Mouse (Mus musculus) left cerebral cortex, adult 2 months (tissue): ENCODE measurements around the gene Metrn. TPM values are rescaled to one million over a fixed set of nuclear protein-coding genes. Genes with fewer than 3 reads are reported as not detected.

Experiments used
- DNase-seq, 2 experiments: peaks; one replicate each; pipeline ENCODE4 v3.0.0; 2021 to 2022; ENCODE audit warnings: low spot score in 2 of 2, mixed read lengths in 1 of 2; ENCODE audit errors: extremely low spot score in 1 of 2
- H3K27ac ChIP-seq: fragments of 200-600 bp; 2 replicates; pipeline ENCODE4 v1.8.1; 2022
- H3K4me3 ChIP-seq: fragments of 200-600 bp; 2 replicates; pipeline ENCODE4 v1.8.1; 2022
- CTCF ChIP-seq: fragments of 200-600 bp; IDR thresholded peaks from 2 replicates; pipeline ENCODE4 v1.8.1; 2022; ENCODE audit warnings: antibody characterized with exemption, mild to moderate bottlenecking, moderate library complexity
- intact Hi-C: fragments of 180-260 bp; cut with DNase I; formaldehyde crosslinking; loops from one replicate; pipeline ENCODE4 v1.15.1; 2025
- long read RNA-seq, 2 experiments: library from polyadenylated mRNA; stranded (forward); transcript quantifications; one replicate each; pipeline ENCODE4 v2.0.0; 2021; ENCODE audit warnings: borderline mapping rate in 2 of 2
- total RNA-seq, 2 experiments: library from RNA; stranded (reverse); gene quantifications; 2 replicates each; pipeline ENCODE4 v1.2.3; 2021

Metrn gene
- 10 to 100 TPM; 72.3 to 88.2 TPM for total RNA-seq
- long read RNA-seq, experiment 1, partial matches to known transcripts, result 0 of 5 reads
- long read RNA-seq, experiment 1, other reads (novel, unspliced or antisense), result 2 of 5 reads
- long read RNA-seq, experiment 2, partial matches to known transcripts, result 0 of 3 reads
- long read RNA-seq, experiment 2, other reads (novel, unspliced or antisense), result 2 of 3 reads

- intact Hi-C loops, result loop anchor here (1.0 kb wide), 1 partner anchor 24 kb away; the partner anchor contains the start of gene Narfl
- Histone ChIP-seq H3K4me3 (peak within 1 kb of the TSS; percentile 53), H3K27ac (peak within 1 kb of the TSS; percentile 76)
- no peak for TF ChIP-seq CTCF
- DNase-seq, result peak; percentile 76 to 81
Measured at GRCm38 (mm10) chr17:25796951-25797369, at the start of gene Metrn. Gene Metrn (minus strand): TSS chr17:25797136.

DNA sequence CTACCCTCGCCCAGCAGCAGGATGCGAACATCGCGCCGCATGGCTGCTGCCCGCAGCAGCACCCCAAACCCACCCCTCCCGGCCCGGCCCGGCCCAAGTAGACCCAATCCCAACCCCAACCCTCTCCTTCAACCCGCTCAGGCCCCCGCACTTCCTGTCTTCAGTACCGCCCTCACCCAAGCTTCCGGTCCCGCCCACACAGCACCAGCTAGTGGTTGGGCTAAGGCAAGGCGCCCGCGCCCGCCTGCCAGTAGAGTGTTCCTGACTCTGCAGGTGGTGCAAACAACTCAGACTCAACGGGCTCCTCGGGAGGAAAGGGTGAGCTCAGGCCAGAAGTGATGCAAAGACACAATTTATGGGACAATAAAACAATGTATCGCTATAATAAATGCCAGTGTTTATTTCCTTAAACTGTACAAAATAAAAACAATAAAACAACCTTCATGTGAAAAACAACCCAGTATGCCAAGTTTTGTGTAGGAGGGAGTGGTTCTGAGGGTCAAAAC, 47.5 kb upstream of the Metrn start, which contains the start of gene Rhot2:
Gene Rhot2, minus strand, starts transcription at position 456 of the 506 bp plus-strand sequence.
- TF ChIP-seq CTCF, result peak; percentile 52
- intact Hi-C loops, result no loop called here
- Histone ChIP-seq H3K27ac (peak within 1 kb of the TSS; percentile 92), H3K4me3 (peak within 1 kb of the TSS; percentile 85)
- peak; percentile 93 to 94 for DNase-seq

DNA sequence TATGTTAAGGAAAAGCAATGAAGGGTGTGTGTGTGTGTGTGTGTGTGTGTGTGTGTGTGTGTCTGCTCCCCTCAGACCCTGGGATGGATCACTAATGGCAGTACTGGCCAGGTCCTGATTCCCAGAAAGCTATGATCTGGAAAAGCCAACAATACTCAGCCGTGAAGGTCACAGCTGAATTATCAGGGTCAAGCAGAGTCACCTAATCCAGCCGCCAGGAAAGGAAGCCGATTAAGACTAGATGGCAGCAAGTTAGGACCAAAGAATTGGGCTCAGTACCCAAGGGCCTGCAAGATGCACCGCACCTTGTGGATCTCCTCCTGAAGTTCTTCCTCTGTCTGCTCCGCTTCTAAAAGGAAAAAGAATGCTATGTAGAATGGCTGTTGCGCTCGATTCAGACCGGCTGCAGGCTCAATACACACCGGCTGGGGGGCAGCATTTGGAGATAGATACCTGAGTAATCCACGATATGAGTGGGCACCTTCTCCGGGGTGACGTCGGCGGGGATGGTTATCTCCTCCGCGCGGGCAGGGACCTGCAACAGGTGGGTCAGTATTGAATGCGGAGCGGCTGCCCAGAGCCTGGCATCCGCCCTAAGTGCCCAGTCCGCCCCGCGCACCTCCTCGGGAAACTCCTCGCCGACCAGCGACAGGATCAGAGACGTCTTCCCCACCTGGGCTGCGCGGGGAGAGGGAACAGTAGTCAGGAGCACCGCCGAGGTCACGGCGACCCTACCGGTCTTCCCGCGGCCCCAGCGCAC, 46.9 kb upstream of the Metrn start:
- DNase-seq, result peak in 1 of 2 experiments; percentile 39
- intact Hi-C loops, result no loop called here
- Histone ChIP-seq H3K27ac (peak overlapping the region; percentile 92), H3K4me3 (peak overlapping the region; percentile 85)
- no peak; the same call in 1 of the 2 replicates for TF ChIP-seq CTCF

- no peak overlapping the region for H3K27ac ChIP-seq
- no peak for TF ChIP-seq CTCF
- no peak for DNase-seq
- peak overlapping the region; percentile 85 for H3K4me3 ChIP-seq
- intact Hi-C loops, result no loop called here
Measured at GRCm38 (mm10) chr17:25843122-25843521, 46.2 kb upstream of the Metrn start.

DNA sequence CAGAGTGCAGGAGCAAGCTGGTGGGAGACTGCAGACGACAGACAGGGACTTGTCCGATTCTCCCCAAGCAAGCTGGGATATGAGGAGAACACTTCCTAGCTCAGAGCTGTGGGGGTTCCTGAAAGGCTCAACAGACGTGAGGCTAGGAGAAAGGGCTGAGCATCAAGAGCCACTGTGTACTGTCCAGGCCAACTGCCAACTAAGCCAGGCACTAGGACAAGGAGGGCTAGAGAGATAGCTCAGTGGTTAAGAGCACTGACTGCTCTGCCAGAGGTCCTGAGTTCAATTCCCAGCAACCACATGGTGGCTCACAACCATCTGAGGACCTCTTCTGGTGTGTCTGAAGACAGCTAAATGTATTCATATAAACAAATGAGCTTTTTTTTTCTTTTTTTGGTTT, 45.6 kb upstream of the Metrn start:
- intact Hi-C loops, result no loop called here
- H3K4me3 ChIP-seq, result no peak overlapping the region
- H3K27ac ChIP-seq, result no peak overlapping the region
- no peak for TF ChIP-seq CTCF
- DNase-seq, result no peak

DNA sequence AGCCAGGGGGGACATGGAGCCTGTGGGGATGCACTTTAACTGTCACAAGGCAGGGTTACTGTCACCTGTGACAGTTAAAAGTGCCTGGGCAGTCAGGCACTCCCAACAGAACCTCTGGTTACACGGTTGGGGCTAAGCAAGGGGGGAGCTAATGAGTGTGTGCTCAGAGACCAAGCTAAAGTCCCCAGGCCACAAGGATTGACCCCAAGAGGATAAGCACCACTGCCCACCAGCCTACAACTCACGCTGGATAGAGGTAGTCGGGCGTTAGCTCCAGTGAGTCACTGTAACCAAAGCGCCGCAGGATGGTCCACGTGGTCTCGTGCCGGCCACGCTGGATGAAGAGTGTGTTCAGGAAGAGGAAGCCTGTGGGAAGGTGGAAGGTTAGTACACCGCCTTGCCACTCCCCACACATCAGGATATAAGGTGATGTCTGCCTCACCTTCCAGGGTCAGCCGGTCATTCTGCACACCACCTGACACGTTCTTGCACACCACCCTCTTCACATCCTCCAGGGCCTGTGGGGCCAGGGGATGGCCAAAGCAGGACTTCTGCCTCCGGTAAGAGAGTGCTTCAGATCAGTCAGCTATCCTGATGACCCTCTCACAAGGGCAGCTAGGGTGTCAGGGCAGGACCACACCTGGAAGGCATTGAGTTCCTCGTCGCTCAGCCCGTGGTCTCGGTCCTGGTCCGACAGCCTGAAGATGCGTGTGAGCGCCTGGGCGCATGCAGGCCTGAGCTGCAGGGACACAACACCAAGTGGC, 44.4 kb upstream of the Metrn start, which contains the start of gene Gm20683:
Gene Gm20683, minus strand, starts transcription at position 647 of the 764 bp plus-strand sequence.
- H3K4me3 ChIP-seq, result no peak within 1 kb of the TSS
- TF ChIP-seq CTCF, result no peak
- DNase-seq, result no peak
- H3K27ac ChIP-seq, result no peak within 1 kb of the TSS
- intact Hi-C loops, result no loop called here

DNA sequence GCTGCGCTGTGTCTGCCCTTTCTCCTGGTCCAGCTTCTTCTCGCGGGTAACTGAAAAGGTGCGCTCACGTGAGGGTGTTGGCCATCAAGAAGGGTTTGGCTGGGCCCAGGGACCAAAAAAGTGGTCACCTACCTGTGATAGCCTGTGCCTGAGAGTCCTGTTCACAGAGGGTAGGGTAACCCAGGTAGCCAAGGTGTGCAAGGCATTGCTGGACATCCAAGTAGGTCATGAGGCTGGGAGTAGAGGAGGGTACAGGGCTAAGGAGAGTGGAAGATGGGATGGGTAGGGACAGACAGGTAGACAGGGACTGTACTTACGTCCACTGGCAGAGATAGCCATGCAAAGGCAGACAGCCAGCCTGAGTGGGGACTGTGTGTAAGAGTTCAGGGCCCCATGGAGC, 43.6 kb upstream of the Metrn start:
- no peak for TF ChIP-seq CTCF
- H3K27ac ChIP-seq, result no peak overlapping the region
- H3K4me3 ChIP-seq, result no peak overlapping the region
- no peak for DNase-seq
- intact Hi-C loops, result no loop called here

GRCm38 (mm10) chr17:25839455-25840235, 42.7 kb upstream of the Metrn start:
- DNase-seq, result no peak
- no peak for TF ChIP-seq CTCF
- intact Hi-C loops, result no loop called here
- Histone ChIP-seq H3K4me3 (no peak overlapping the region), H3K27ac (no peak overlapping the region)

- H3K4me3 ChIP-seq, result no peak overlapping the region
- intact Hi-C loops, result no loop called here
- H3K27ac ChIP-seq, result no peak overlapping the region
- no peak for DNase-seq
- TF ChIP-seq CTCF, result no peak
Measured at GRCm38 (mm10) chr17:25838904-25839303, 42.0 kb upstream of the Metrn start.

DNA sequence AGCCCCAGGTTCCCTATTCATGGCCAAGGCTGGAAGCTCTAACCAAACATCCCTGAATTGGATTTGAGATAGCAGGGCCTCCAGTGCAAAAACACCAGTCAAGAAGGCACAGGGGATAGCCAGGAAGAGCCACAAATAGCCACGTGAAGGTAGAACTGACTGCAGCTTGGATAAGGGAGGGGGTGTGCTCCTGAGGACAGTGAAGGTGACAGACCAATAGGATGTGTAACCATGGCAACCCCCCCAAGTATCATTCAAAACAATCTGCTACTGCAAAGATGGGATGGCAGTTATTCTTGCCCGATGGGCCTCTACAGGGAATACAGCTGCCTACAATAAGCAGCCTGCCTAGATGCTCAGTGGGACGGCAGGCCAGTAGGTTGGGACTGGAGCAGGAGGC, 40.6 kb upstream of the Metrn start:
- intact Hi-C loops, result no loop called here

DNA sequence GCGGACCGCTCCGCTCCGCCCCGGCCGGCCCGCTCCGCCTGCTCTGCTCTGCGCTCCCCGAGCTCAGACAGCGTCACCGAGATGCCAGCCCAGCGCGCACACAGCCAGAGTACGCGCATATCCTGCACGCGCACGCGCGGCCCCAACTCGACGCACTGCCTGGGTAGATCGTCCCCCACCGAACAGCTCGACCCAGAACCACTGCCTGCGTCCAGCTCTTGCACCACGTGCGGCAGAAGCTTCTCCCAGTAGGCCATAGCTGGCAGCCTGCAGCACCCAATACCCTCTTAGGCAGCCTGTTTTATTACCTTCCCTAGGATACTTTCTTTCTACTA, 40.1 kb upstream of the Metrn start, which contains the start of gene Rhbdl1:
Gene Rhbdl1, minus strand, starts transcription at position 220 of the 335 bp plus-strand sequence.
- peak; percentile 83 to 85 for DNase-seq
- intact Hi-C loops, result no loop called here

More for the DNA sequence above, 40.6 kb upstream of the Metrn start:
- peak overlapping the region; percentile 96 for H3K27ac ChIP-seq
- no peak for TF ChIP-seq CTCF
- no peak for DNase-seq
- no peak overlapping the region for H3K4me3 ChIP-seq

More for the DNA sequence above, 40.1 kb upstream of the Metrn start, which contains the start of gene Rhbdl1:
- no peak for TF ChIP-seq CTCF
- Histone ChIP-seq H3K4me3 (peak within 1 kb of the TSS; percentile 66), H3K27ac (peak within 1 kb of the TSS; percentile 96)
